12 mouse cellular contexts compared by ENCODE assay signal in genomic region chr10:116362181-116362580, GRCm38 (mm10).
DNase-seq lines count a peak whose midpoint lies in the region; TF ChIP-seq lines count a peak whose summit lies in the region.
"Had no signal": no experiment of that assay in that cellular context is flagged by ENCODE, and none has a peak within 500 bp of the region (broad histone marks: within the 10 kb centered on the region; RNA-seq: fewer than 3 reads in every experiment).

No protein-coding gene starts in this region.

- no peak overlapping the region for H3K4me3 ChIP-seq in gastrocnemius, adult 2 months
- H3K4me3 ChIP-seq: embryonic facial prominence, embryonic 13.5 days; liver, embryonic 13.5 days; megakaryocyte, embryonic 14.5 days had no signal

- TF ChIP-seq CTCF in gastrocnemius, adult 2 months (IDR thresholded peaks at IDR 0.05), result no peak

- no peak overlapping the region for H3K27ac ChIP-seq in gastrocnemius, adult 2 months
- H3K27ac ChIP-seq: embryonic facial prominence, embryonic 13.5 days; liver, embryonic 13.5 days had no signal

- intact Hi-C loops in left cerebral cortex, postnatal 14 days (cut with DNase I), result no loop called here
- intact Hi-C loops in gastrocnemius, adult 2 months (cut with DNase I), result no loop called here

- peak; percentile 22 for DNase-seq in right cerebral cortex, adult 18-20 months
- no peak for DNase-seq in right cerebral cortex, postnatal 14 days
- peak; percentile 34 to 43 for DNase-seq in frontal cortex, postnatal 10 days (ENCODE audit: low spot score in 2 of 2)
- DNase-seq in left cerebral cortex, postnatal 14 days (ENCODE audit: low spot score in 2 of 2), result peak; percentile 44 to 69
- no peak for DNase-seq in gastrocnemius, adult 2 months
- no peak for DNase-seq in adrenal gland, postnatal 14 days
- no peak for DNase-seq in thymus, postnatal 0 days (ENCODE audit: low spot score)
- DNase-seq: adrenal gland, adult 2 months; kidney, postnatal 14 days; liver, embryonic 13.5 days had no signal

Comparison
In these comparisons a context has a peak if more than half of its experiments do, and no peak if none do; other contexts are left out.
1. DNase-seq: peak in right cerebral cortex, adult 18-20 months (single experiment), frontal cortex, postnatal 10 days (2 of 2) and left cerebral cortex, postnatal 14 days (2 of 2); none in right cerebral cortex, postnatal 14 days (single experiment), gastrocnemius, adult 2 months (single experiment), adrenal gland, postnatal 14 days (single experiment) and thymus, postnatal 0 days (single experiment).